ENCODE assay signal across 39 mouse cellular contexts in genomic region chr11:54321802-54322532, GRCm38 (mm10). TPM values are rescaled to one million over a fixed set of nuclear protein-coding genes. Genes with fewer than 3 reads are reported as not detected.
DNase-seq lines count a peak whose midpoint lies in the region; ATAC-seq and TF ChIP-seq lines count a peak whose summit lies in the region.
"Had no signal": no experiment of that assay in that cellular context is flagged by ENCODE, and none has a peak within 500 bp of the region (broad histone marks: within the 10 kb centered on the region; RNA-seq: fewer than 3 reads in every experiment).

No protein-coding gene starts in this region.

- H3K9ac ChIP-seq in lung, postnatal 0 days (replicated peaks; ENCODE audit: low read depth): no peak overlapping the region
- H3K9ac ChIP-seq: embryonic facial prominence, embryonic 13.5 days; forebrain, embryonic 15.5 days; kidney, embryonic 15.5 days; limb, embryonic 15.5 days; liver, postnatal 0 days; midbrain, embryonic 12.5 days; stomach, embryonic 15.5 days had no signal

- H3K4me3 ChIP-seq in gastrocnemius, adult 2 months: no peak overlapping the region
- no peak overlapping the region for H3K4me3 ChIP-seq in lung, postnatal 0 days (ENCODE audit: low read depth, low read length)
- H3K4me3 ChIP-seq: embryonic facial prominence, embryonic 13.5 days; forebrain, embryonic 10.5 days; forebrain, embryonic 15.5 days; kidney, embryonic 15.5 days; limb, embryonic 10.5 days; limb, embryonic 15.5 days; midbrain, embryonic 12.5 days; stomach, embryonic 15.5 days had no signal

- no peaks in the 10 kb centered on the region for H3K4me1 ChIP-seq in lung, postnatal 0 days (ENCODE audit: insufficient read depth, low read depth, low read length)
- H3K4me1 ChIP-seq: embryonic facial prominence, embryonic 13.5 days; forebrain, embryonic 10.5 days; forebrain, embryonic 15.5 days; kidney, embryonic 15.5 days; limb, embryonic 10.5 days; limb, embryonic 15.5 days; midbrain, embryonic 12.5 days; stomach, embryonic 15.5 days had no signal

- no peak for TF ChIP-seq EP300 in lung, postnatal 0 days (IDR thresholded peaks at IDR 0.05)

- H3K9me3 ChIP-seq in lung, postnatal 0 days (ENCODE audit: low read length): no peaks in the 10 kb centered on the region
- H3K9me3 ChIP-seq: embryonic facial prominence, embryonic 13.5 days; forebrain, embryonic 10.5 days; forebrain, embryonic 15.5 days; G1E; kidney, embryonic 15.5 days; limb, embryonic 10.5 days; limb, embryonic 15.5 days; midbrain, embryonic 12.5 days; stomach, embryonic 15.5 days had no signal

- H3K36me3 ChIP-seq in lung, postnatal 0 days (ENCODE audit: insufficient read depth, low read length): no peaks in the 10 kb centered on the region
- H3K36me3 ChIP-seq: embryonic facial prominence, embryonic 13.5 days; G1E; kidney, embryonic 15.5 days; limb, embryonic 10.5 days; limb, embryonic 15.5 days; stomach, embryonic 15.5 days had no signal

- peak; percentile 18 for DNase-seq in gastrocnemius, adult 2 months
- no peak for DNase-seq in gastrocnemius, postnatal 4 days (ENCODE audit: low spot score in 2 of 2)
- peak; percentile 63 to 71 for DNase-seq in lung, adult 18-20 months
- DNase-seq in lung, postnatal 0 days (ENCODE audit: low spot score): no peak
- no peak for DNase-seq in MN1 (ENCODE audit: low spot score)
- DNase-seq: adrenal gland, postnatal 14 days; cerebellum, adult 11 months; cerebellum, adult 9-11 months; gastrocnemius, postnatal 36 days; heart, postnatal 14 days; kidney, adult 18-20 months; kidney, postnatal 25 days; liver, postnatal 0 days; retina, postnatal 1 day; right cerebral cortex, postnatal 14 days; thymus, postnatal 14 days had no signal

- 58% methylated on average over 5 of the region's 5 CpGs for WGBS in lung, postnatal 0 days

- H3K27ac ChIP-seq in gastrocnemius, adult 2 months: peak overlapping the region; percentile 51
- H3K27ac ChIP-seq in lung, postnatal 0 days (ENCODE audit: low read length): no peak overlapping the region
- H3K27ac ChIP-seq: embryonic facial prominence, embryonic 13.5 days; forebrain, embryonic 10.5 days; forebrain, embryonic 15.5 days; kidney, embryonic 15.5 days; limb, embryonic 10.5 days; limb, embryonic 15.5 days; midbrain, embryonic 12.5 days; stomach, embryonic 15.5 days had no signal

- H3K4me2 ChIP-seq in lung, postnatal 0 days (replicated peaks; ENCODE audit: low read depth, low read length): no peak overlapping the region
- H3K4me2 ChIP-seq: embryonic facial prominence, embryonic 13.5 days; forebrain, embryonic 15.5 days; kidney, embryonic 15.5 days; limb, embryonic 15.5 days; midbrain, embryonic 12.5 days; stomach, embryonic 15.5 days had no signal

- intact Hi-C loops in gastrocnemius, adult 2 months (cut with DNase I): no loop called here

- ATAC-seq in lung, postnatal 0 days: no peak
- ATAC-seq in common myeloid progenitor, adult 5-6 weeks (replicated peaks; ENCODE audit: low read depth, poor library complexity, severe bottlenecking): peak; percentile 66; the same call in 1 of the 2 replicates
- 0 out of 2 replicates have a peak, but pooled peaks have one; percentile 56 for ATAC-seq in monocyte, adult 5-6 weeks (replicated peaks; ENCODE audit: insufficient number of reproducible peaks, low FRiP score, low TSS enrichment, poor library complexity, severe bottlenecking)
- ATAC-seq: forebrain, embryonic 15.5 days; hindbrain, embryonic 16.5 days; liver, postnatal 0 days had no signal

- no peaks in the 10 kb centered on the region for H3K27me3 ChIP-seq in lung, postnatal 0 days (replicated peaks; ENCODE audit: insufficient read depth, low read length)
- H3K27me3 ChIP-seq: embryonic facial prominence, embryonic 13.5 days; forebrain, embryonic 15.5 days; kidney, embryonic 15.5 days; limb, embryonic 15.5 days; midbrain, embryonic 12.5 days; stomach, embryonic 15.5 days had no signal

- TF ChIP-seq CTCF in gastrocnemius, adult 2 months (IDR thresholded peaks at IDR 0.05): no peak
- no peak for TF ChIP-seq CTCF in lung, postnatal 0 days (IDR thresholded peaks at IDR 0.05)

RNA-seq across cellular contexts. Expression of gene Acsl6, which starts 18.4 kb away (rescaled TPM):
- 10 to 100 TPM; 21.9 to 23.1 TPM for total RNA-seq in gastrocnemius, adult 2 months (2021)
- total RNA-seq in gastrocnemius, postnatal 4 days (2021): 10 to 100 TPM in 1 of 2 experiments, 1 to 10 TPM in 1; 7.3 to 10.2 TPM
- 0.12 and 0.14 TPM in 2 replicates for polyA plus RNA-seq in lung, postnatal 0 days (2015; fragmentation: Nextera tagmentation; extraction: Ambion mirVana)
- total RNA-seq in common myeloid progenitor, adult 5-6 weeks (2017): 10.1 and 13.4 TPM in 2 replicates
- 2.0 TPM in 1 of 3 replicates, not detected in the others for total RNA-seq in monocyte, adult 5-6 weeks (2017)
- polyA plus RNA-seq: G1E had no signal

RNA-seq across cellular contexts. Expression of gene Meikin, which starts 48.5 kb away (rescaled TPM):
- total RNA-seq in gastrocnemius, adult 2 months (2021): not detected
- not detected for total RNA-seq in gastrocnemius, postnatal 4 days (2021)
- polyA plus RNA-seq in lung, postnatal 0 days (2015; fragmentation: Nextera tagmentation; extraction: Ambion mirVana): not detected in 2 replicates
- total RNA-seq in common myeloid progenitor, adult 5-6 weeks (2017): not detected in 2 replicates
- total RNA-seq in monocyte, adult 5-6 weeks (2017): not detected in 3 replicates
- total RNA-seq: adrenal gland, postnatal 14 days; G1E; gastrocnemius, adult 18-20 months; gastrocnemius, postnatal 36 days; heart, postnatal 14 days; layer of hippocampus, adult 18-20 months; layer of hippocampus, postnatal 14 days had no signal
- polyA plus RNA-seq: C2C12; embryonic facial prominence, embryonic 13.5 days; forebrain, embryonic 10.5 days; forebrain, embryonic 15.5 days; frontal cortex, adult 2 months; G1E; heart, embryonic 14.5 days; hindbrain, embryonic 11.5 days; hindbrain, embryonic 16.5 days; intestine, embryonic 14.5 days; kidney, embryonic 15.5 days; limb, embryonic 10.5 days; limb, embryonic 15.5 days; liver, postnatal 0 days; midbrain, embryonic 12.5 days; neural tube, embryonic 14.5 days; small intestine, adult 2 months; stomach, embryonic 15.5 days; urinary bladder, adult 2 months had no signal

RNA-seq across cellular contexts. Expression of gene Il3, which starts 54.9 kb away (rescaled TPM):
- not detected for total RNA-seq in gastrocnemius, adult 2 months (2021)
- total RNA-seq in gastrocnemius, postnatal 4 days (2021): not detected
- not detected in 2 replicates for polyA plus RNA-seq in lung, postnatal 0 days (2015; fragmentation: Nextera tagmentation; extraction: Ambion mirVana)
- total RNA-seq in common myeloid progenitor, adult 5-6 weeks (2017): not detected in 2 replicates
- not detected in 3 replicates for total RNA-seq in monocyte, adult 5-6 weeks (2017)
- total RNA-seq: adrenal gland, postnatal 14 days; gastrocnemius, adult 18-20 months; gastrocnemius, postnatal 36 days; heart, postnatal 14 days; layer of hippocampus, adult 18-20 months; layer of hippocampus, postnatal 14 days had no signal
- polyA plus RNA-seq: C2C12; embryonic facial prominence, embryonic 13.5 days; forebrain, embryonic 10.5 days; forebrain, embryonic 15.5 days; frontal cortex, adult 2 months; G1E; heart, embryonic 14.5 days; hindbrain, embryonic 11.5 days; hindbrain, embryonic 16.5 days; intestine, embryonic 14.5 days; kidney, embryonic 15.5 days; limb, embryonic 10.5 days; limb, embryonic 15.5 days; liver, postnatal 0 days; midbrain, embryonic 12.5 days; neural tube, embryonic 14.5 days; small intestine, adult 2 months; stomach, embryonic 15.5 days; urinary bladder, adult 2 months had no signal

Comparison
In these comparisons a context has a peak if more than half of its experiments do, and no peak if none do; other contexts are left out.
1. DNase-seq: peak in gastrocnemius, adult 2 months (single experiment) and lung, adult 18-20 months (2 of 2); none in gastrocnemius, postnatal 4 days (0 of 2), lung, postnatal 0 days (single experiment) and MN1 (single experiment).